Mouse (Mus musculus) bone marrow, adult 2 months (tissue): ENCODE measurements around the gene Abhd17a.

Source experiments
- CTCF ChIP-seq: fragments of 200-500 bp; IDR thresholded peaks from 2 replicates; pipeline ENCODE4 v1.5.1; 2011; ENCODE audit warnings: low read length, control low read depth; ENCODE audit not compliant: control insufficient read depth, insufficient read depth
- POLR2A ChIP-seq: fragments of 200-500 bp; IDR thresholded peaks from 2 replicates; pipeline ENCODE4 v1.6.1; 2011; ENCODE audit warnings: low read depth, mild to moderate bottlenecking, control low read depth, low read length, borderline replicate concordance; ENCODE audit not compliant: control insufficient read depth

GRCm38 (mm10) chr10:80574896-80575295 lies 15.2 kb downstream of the Abhd17a start:
- TF ChIP-seq CTCF, result no peak
- TF ChIP-seq POLR2A, result no peak
